Mouse (Mus musculus): ENCODE measurements around the gene Tma16. TPM values are rescaled to one million over a fixed set of nuclear protein-coding genes. Genes with fewer than 3 reads are reported as not detected.

The Tma16 gene
- polyA plus RNA-seq (2012; rRNA removed), result 9.0 and 11.6 TPM in 2 replicates

GRCm38 (mm10) chr8:66486084-66486763 lies at the start of gene Tma16:
Tma16 (minus strand) TSS chr8:66486530.
- peak; percentile 96 for DNase-seq (ENCODE audit: low read depth)
- TF ChIP-seq POLR2A (IDR thresholded peaks at IDR 0.05; ENCODE audit: borderline replicate concordance, extremely low read depth, insufficient read depth, insufficient read length, poor library complexity, severe bottlenecking) (peak; percentile 29; the same call in 1 of the 2 replicates), CTCF (IDR thresholded peaks at IDR 0.05; ENCODE audit: borderline replicate concordance, extremely low read depth, insufficient read depth, insufficient read length) (no peak)

DNA sequence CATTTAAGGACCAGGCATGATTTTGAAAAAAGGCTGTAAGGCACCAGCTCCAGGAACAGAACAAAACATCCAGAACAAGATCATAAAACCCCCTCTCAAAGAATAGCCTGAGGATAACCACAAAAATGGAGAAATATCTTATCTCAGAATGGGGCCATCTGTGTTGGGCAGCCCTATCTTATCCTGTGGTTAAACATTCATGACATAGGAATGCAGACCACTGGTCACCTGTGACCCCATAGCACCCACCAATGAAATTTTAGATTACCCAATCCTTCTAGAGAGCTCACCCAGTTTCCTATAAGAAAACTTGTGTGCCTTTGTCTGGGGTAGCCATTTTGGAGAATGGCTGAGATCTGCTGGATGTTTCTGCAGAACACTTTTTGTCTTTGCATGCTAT lies 34.2 kb upstream of the Tma16 start:
- no peak for DNase-seq (ENCODE audit: low read depth)
- TF ChIP-seq POLR2A (IDR thresholded peaks at IDR 0.05; ENCODE audit: borderline replicate concordance, extremely low read depth, insufficient read depth, insufficient read length, poor library complexity, severe bottlenecking) (no peak), CTCF (IDR thresholded peaks at IDR 0.05; ENCODE audit: borderline replicate concordance, extremely low read depth, insufficient read depth, insufficient read length) (no peak)

DNA sequence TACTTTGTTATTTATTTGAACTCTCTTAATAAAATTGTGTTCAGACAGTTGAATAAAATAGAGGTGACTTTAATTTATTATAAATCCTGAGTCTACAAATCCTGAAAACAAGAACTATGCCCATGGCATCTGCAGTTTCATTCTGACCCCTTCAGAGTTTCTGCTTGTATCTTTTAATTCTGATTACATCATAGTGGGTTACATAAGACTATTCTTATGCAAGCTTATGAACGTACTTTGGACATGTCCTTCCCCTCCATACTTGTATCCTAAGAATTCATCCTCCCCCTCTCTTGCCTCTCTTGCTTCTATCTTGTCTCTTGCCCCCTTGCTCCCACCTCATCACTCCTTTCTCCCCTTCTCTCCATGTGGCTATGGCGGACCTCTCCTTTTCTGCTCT lies 32.8 kb upstream of the Tma16 start:
- TF ChIP-seq POLR2A (IDR thresholded peaks at IDR 0.05; ENCODE audit: borderline replicate concordance, extremely low read depth, insufficient read depth, insufficient read length, poor library complexity, severe bottlenecking) (no peak), CTCF (IDR thresholded peaks at IDR 0.05; ENCODE audit: borderline replicate concordance, extremely low read depth, insufficient read depth, insufficient read length) (no peak)
- DNase-seq (ENCODE audit: low read depth), result no peak

GRCm38 (mm10) chr8:66511537-66511936 lies 25.2 kb upstream of the Tma16 start, which contains the start of gene Tktl2:
Tktl2 (plus strand) TSS chr8:66511756.
- DNase-seq (ENCODE audit: low read depth), result no peak
- no peak for TF ChIP-seq POLR2A (IDR thresholded peaks at IDR 0.05; ENCODE audit: borderline replicate concordance, extremely low read depth, insufficient read depth, insufficient read length, poor library complexity, severe bottlenecking)

GRCm38 (mm10) chr8:66503381-66503780 lies 17.1 kb upstream of the Tma16 start:
- no peak for TF ChIP-seq POLR2A (IDR thresholded peaks at IDR 0.05; ENCODE audit: borderline replicate concordance, extremely low read depth, insufficient read depth, insufficient read length, poor library complexity, severe bottlenecking)
- TF ChIP-seq CTCF (IDR thresholded peaks at IDR 0.05; ENCODE audit: borderline replicate concordance, extremely low read depth, insufficient read depth, insufficient read length), result no peak
- no peak for DNase-seq (ENCODE audit: low read depth)

GRCm38 (mm10) chr8:66496998-66497577 lies 10.8 kb upstream of the Tma16 start:
- TF ChIP-seq POLR2A (IDR thresholded peaks at IDR 0.05; ENCODE audit: borderline replicate concordance, extremely low read depth, insufficient read depth, insufficient read length, poor library complexity, severe bottlenecking) (no peak), CTCF (IDR thresholded peaks at IDR 0.05; ENCODE audit: borderline replicate concordance, extremely low read depth, insufficient read depth, insufficient read length) (peak; percentile 59; the same call in 1 of the 2 replicates)
- DNase-seq (ENCODE audit: low read depth), result peak; percentile 83

GRCm38 (mm10) chr8:66495726-66496125 lies 9.4 kb upstream of the Tma16 start:
- peak; percentile 92 for TF ChIP-seq CTCF (IDR thresholded peaks at IDR 0.05; ENCODE audit: borderline replicate concordance, extremely low read depth, insufficient read depth, insufficient read length)
- TF ChIP-seq POLR2A (IDR thresholded peaks at IDR 0.05; ENCODE audit: borderline replicate concordance, extremely low read depth, insufficient read depth, insufficient read length, poor library complexity, severe bottlenecking), result no peak

DNA sequence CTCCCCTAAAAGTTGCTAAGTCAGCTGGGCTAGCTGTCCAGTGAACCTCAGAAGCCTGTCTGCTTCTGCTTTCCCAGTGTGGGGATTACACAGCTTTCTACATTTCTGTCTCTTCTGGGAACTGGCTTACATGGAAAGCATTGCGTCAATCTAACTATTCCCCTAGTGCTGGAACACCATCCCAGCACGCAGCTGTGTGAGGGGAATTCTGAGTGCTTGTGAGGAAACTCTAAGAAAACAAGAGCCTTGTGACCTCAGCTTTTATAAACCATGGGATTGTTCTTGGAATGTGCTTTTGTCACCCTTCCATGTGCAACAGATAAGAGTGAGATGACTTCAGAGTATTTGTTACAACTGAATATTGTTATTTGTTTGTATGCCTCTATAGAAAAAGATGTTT lies 8.2 kb upstream of the Tma16 start:
- DNase-seq (ENCODE audit: low read depth), result no peak
- TF ChIP-seq POLR2A (IDR thresholded peaks at IDR 0.05; ENCODE audit: borderline replicate concordance, extremely low read depth, insufficient read depth, insufficient read length, poor library complexity, severe bottlenecking), result no peak
- TF ChIP-seq CTCF (IDR thresholded peaks at IDR 0.05; ENCODE audit: borderline replicate concordance, extremely low read depth, insufficient read depth, insufficient read length), result no peak

More at GRCm38 (mm10) chr8:66495726-66496125, 9.4 kb upstream of the Tma16 start:
- DNase-seq (ENCODE audit: low read depth), result peak; percentile 67

DNA sequence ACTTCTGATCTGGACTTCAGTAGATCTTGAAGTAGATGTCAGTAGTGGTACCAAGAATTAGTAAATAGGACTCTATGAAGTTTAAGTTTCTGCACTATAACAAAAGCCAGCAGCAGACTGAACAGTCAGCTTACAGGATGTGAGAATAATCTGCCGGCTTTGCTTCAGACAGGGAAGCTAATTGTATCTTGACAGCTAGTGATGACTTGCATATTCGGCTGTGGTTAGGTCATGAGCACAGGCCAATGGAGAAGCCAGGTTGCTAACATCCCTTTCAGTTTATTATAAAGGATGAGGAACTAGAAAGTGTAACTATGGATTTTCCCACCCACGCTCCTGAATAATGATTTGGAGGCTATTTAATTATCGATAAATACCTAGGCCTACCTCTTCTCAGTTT lies 4.3 kb upstream of the Tma16 start:
- TF ChIP-seq CTCF (IDR thresholded peaks at IDR 0.05; ENCODE audit: borderline replicate concordance, extremely low read depth, insufficient read depth, insufficient read length), result no peak
- TF ChIP-seq POLR2A (IDR thresholded peaks at IDR 0.05; ENCODE audit: borderline replicate concordance, extremely low read depth, insufficient read depth, insufficient read length, poor library complexity, severe bottlenecking), result no peak
- DNase-seq (ENCODE audit: low read depth), result no peak

GRCm38 (mm10) chr8:66488556-66488955 lies 2.2 kb upstream of the Tma16 start:
- no peak for DNase-seq (ENCODE audit: low read depth)

GRCm38 (mm10) chr8:66476880-66477279 lies 9.4 kb downstream of the Tma16 start:
- no peak for DNase-seq (ENCODE audit: low read depth)
- TF ChIP-seq POLR2A (IDR thresholded peaks at IDR 0.05; ENCODE audit: borderline replicate concordance, extremely low read depth, insufficient read depth, insufficient read length, poor library complexity, severe bottlenecking), result no peak
- TF ChIP-seq CTCF (IDR thresholded peaks at IDR 0.05; ENCODE audit: borderline replicate concordance, extremely low read depth, insufficient read depth, insufficient read length), result no peak

More at GRCm38 (mm10) chr8:66488556-66488955, 2.2 kb upstream of the Tma16 start:
- TF ChIP-seq CTCF (IDR thresholded peaks at IDR 0.05; ENCODE audit: borderline replicate concordance, extremely low read depth, insufficient read depth, insufficient read length), result no peak

DNA sequence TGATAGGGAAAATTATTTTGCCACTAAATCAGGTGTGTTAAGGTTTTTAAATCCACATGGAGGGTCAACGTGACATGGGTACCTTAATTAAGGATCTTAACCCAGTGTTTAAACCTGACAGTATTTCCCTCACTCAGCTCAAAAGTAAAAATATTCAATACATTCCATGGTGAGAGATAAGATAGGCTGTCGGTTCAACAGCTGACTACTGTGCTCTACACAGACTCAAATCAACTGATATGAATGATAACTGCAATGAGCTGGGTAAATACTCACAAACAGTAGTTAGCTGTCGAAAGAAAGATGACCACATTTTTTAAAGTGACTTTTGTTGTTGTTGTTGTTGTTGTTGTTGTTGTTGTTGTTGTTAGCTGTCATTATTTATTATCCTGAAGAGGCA lies 16.5 kb downstream of the Tma16 start:
- no peak for DNase-seq (ENCODE audit: low read depth)
- TF ChIP-seq POLR2A (IDR thresholded peaks at IDR 0.05; ENCODE audit: borderline replicate concordance, extremely low read depth, insufficient read depth, insufficient read length, poor library complexity, severe bottlenecking) (no peak), CTCF (IDR thresholded peaks at IDR 0.05; ENCODE audit: borderline replicate concordance, extremely low read depth, insufficient read depth, insufficient read length) (no peak)
